Mouse (Mus musculus): ENCODE results near the gene Nfkbie. TPM values are rescaled to one million over a fixed set of nuclear protein-coding genes. Genes with fewer than 3 reads are reported as not detected.

The Nfkbie gene
- polyA plus RNA-seq, 1 experiment from 2014 or later = 7.4 TPM

GRCm38 (mm10) chr17:45544001-45544872, 11.3 kb upstream of the Nfkbie start:
- H3K4me3 ChIP-seq = no peak overlapping the region
- ATAC-seq (ENCODE audit: low FRiP score, low read depth) = 0 out of 2 replicates have a peak, but pooled peaks have one; percentile 10
- H3K36me3 ChIP-seq = peaks cover 19% of the 10 kb centered on the region
- no peak overlapping the region for H3K27ac ChIP-seq
- H3K4me2 ChIP-seq (replicated peaks) = peak overlapping the region; percentile 51
- no peaks in the 10 kb centered on the region for H3K9me3 ChIP-seq
- peaks cover 68% of the 10 kb centered on the region for H3K27me3 ChIP-seq (replicated peaks)
- H3K9ac ChIP-seq = peak overlapping the region; percentile 38; the same call in 1 of the 2 replicates
- peaks cover 32% of the 10 kb centered on the region for H3K4me1 ChIP-seq
- 5% methylated on average over 24 of the region's 24 CpGs for WGBS

GRCm38 (mm10) chr17:45544873-45545277, 10.6 kb upstream of the Nfkbie start:
- peak overlapping the region; percentile 2; the same call in 1 of the 2 replicates for H3K9ac ChIP-seq
- 2% methylated on average over 46 of the region's 46 CpGs for WGBS
- no peaks in the 10 kb centered on the region for H3K9me3 ChIP-seq
- no peak for ATAC-seq (ENCODE audit: low FRiP score, low read depth)
- H3K36me3 ChIP-seq = peaks cover 19% of the 10 kb centered on the region
- H3K4me1 ChIP-seq = peaks cover 36% of the 10 kb centered on the region
- peak overlapping the region; percentile 51 for H3K4me2 ChIP-seq (replicated peaks)
- no peak overlapping the region for H3K27ac ChIP-seq
- peaks cover 63% of the 10 kb centered on the region for H3K27me3 ChIP-seq (replicated peaks)
- peak overlapping the region; percentile 18 for H3K4me3 ChIP-seq

- WGBS = 6% methylated on average over 74 of the region's 74 CpGs
- no peak overlapping the region for H3K27ac ChIP-seq
Observed at GRCm38 (mm10) chr17:45545278-45545961, 10.1 kb upstream of the Nfkbie start.

GRCm38 (mm10) chr17:45546941-45547340, 8.6 kb upstream of the Nfkbie start:
- no peaks in the 10 kb centered on the region for H3K9me3 ChIP-seq
- 62% methylated on average over 16 of the region's 16 CpGs for WGBS
- H3K4me3 ChIP-seq = no peak overlapping the region
- peaks cover 19% of the 10 kb centered on the region for H3K36me3 ChIP-seq
- ATAC-seq (ENCODE audit: low FRiP score, low read depth) = no peak
- H3K4me1 ChIP-seq = peaks cover 51% of the 10 kb centered on the region
- H3K4me2 ChIP-seq (replicated peaks) = no peak overlapping the region
- H3K27ac ChIP-seq = no peak overlapping the region
- peaks cover 59% of the 10 kb centered on the region for H3K27me3 ChIP-seq (replicated peaks)
- no peak overlapping the region for H3K9ac ChIP-seq

More at GRCm38 (mm10) chr17:45545278-45545961, 10.1 kb upstream of the Nfkbie start:
- peak overlapping the region; percentile 51 for H3K4me2 ChIP-seq (replicated peaks)
- peaks cover 63% of the 10 kb centered on the region for H3K27me3 ChIP-seq (replicated peaks)
- no peaks in the 10 kb centered on the region for H3K9me3 ChIP-seq
- peak overlapping the region; percentile 33; the same call in 1 of the 2 replicates for H3K9ac ChIP-seq
- peaks cover 41% of the 10 kb centered on the region for H3K4me1 ChIP-seq
- ATAC-seq (ENCODE audit: low FRiP score, low read depth) = no peak
- peaks cover 19% of the 10 kb centered on the region for H3K36me3 ChIP-seq
- peak overlapping the region; percentile 18 for H3K4me3 ChIP-seq

- Histone ChIP-seq H3K9ac (no peak overlapping the region), H3K9me3 (no peaks in the 10 kb centered on the region), H3K27ac (no peak overlapping the region), H3K36me3 (peaks cover 19% of the 10 kb centered on the region), H3K4me3 (peak overlapping the region; percentile 79; the same call in 1 of the 2 replicates), H3K27me3 (replicated peaks) (peaks cover 54% of the 10 kb centered on the region), H3K4me1 (peaks cover 51% of the 10 kb centered on the region), H3K4me2 (replicated peaks) (peak overlapping the region; percentile 84)
- 80% methylated on average over 5 of the region's 5 CpGs for WGBS
- ATAC-seq (ENCODE audit: low FRiP score, low read depth) = no peak
Observed at GRCm38 (mm10) chr17:45547461-45548190, 7.9 kb upstream of the Nfkbie start.

GRCm38 (mm10) chr17:45548541-45549512, 6.7 kb upstream of the Nfkbie start:
- peak; percentile 54 for ATAC-seq (ENCODE audit: low FRiP score, low read depth)
- 3% methylated on average over 58 of the region's 68 CpGs for WGBS

GRCm38 (mm10) chr17:45549617-45550181, 5.8 kb upstream of the Nfkbie start, which contains the start of gene Tmem151b:
Gene Tmem151b, minus strand, starts transcription at chr17:45549677.
- Histone ChIP-seq H3K4me3 (peak within 1 kb of the TSS; percentile 79), H3K9me3 (no peaks in the 10 kb centered on the region), H3K4me1 (peaks cover 37% of the 10 kb centered on the region), H3K9ac (peak within 1 kb of the TSS; percentile 98), H3K27me3 (replicated peaks) (peaks cover 34% of the 10 kb centered on the region), H3K27ac (peak within 1 kb of the TSS; percentile 79), H3K4me2 (replicated peaks) (peak within 1 kb of the TSS; percentile 84), H3K36me3 (peaks cover 16% of the 10 kb centered on the region)
- 1% methylated on average over 25 of the region's 29 CpGs for WGBS
- ATAC-seq (ENCODE audit: low FRiP score, low read depth) = peak; percentile 32

More at GRCm38 (mm10) chr17:45548541-45549512, 6.7 kb upstream of the Nfkbie start:
- H3K9ac ChIP-seq = peak overlapping the region; percentile 98
- H3K4me3 ChIP-seq = peak overlapping the region; percentile 79
- H3K4me1 ChIP-seq = peaks cover 46% of the 10 kb centered on the region
- peak overlapping the region; percentile 79 for H3K27ac ChIP-seq
- no peaks in the 10 kb centered on the region for H3K9me3 ChIP-seq
- peak overlapping the region; percentile 84 for H3K4me2 ChIP-seq (replicated peaks)
- peaks cover 19% of the 10 kb centered on the region for H3K36me3 ChIP-seq
- H3K27me3 ChIP-seq (replicated peaks) = peaks cover 42% of the 10 kb centered on the region

GRCm38 (mm10) chr17:45550253-45550652, 5.2 kb upstream of the Nfkbie start:
- peak overlapping the region; percentile 98; the same call in 1 of the 2 replicates for H3K9ac ChIP-seq

GRCm38 (mm10) chr17:45551249-45551796, 4.2 kb upstream of the Nfkbie start:
- H3K27ac ChIP-seq = no peak overlapping the region
- H3K27me3 ChIP-seq (replicated peaks) = peaks cover 20% of the 10 kb centered on the region
- H3K9me3 ChIP-seq = no peaks in the 10 kb centered on the region
- H3K4me3 ChIP-seq = no peak overlapping the region
- 34% methylated on average over 7 of the region's 7 CpGs for WGBS
- no peak for ATAC-seq (ENCODE audit: low FRiP score, low read depth)
- H3K9ac ChIP-seq = no peak overlapping the region
- H3K4me2 ChIP-seq (replicated peaks) = no peak overlapping the region
- H3K4me1 ChIP-seq = peaks cover 30% of the 10 kb centered on the region
- H3K36me3 ChIP-seq = peaks cover 7% of the 10 kb centered on the region

More at GRCm38 (mm10) chr17:45550253-45550652, 5.2 kb upstream of the Nfkbie start:
- no peak for ATAC-seq (ENCODE audit: low FRiP score, low read depth)
- peak overlapping the region; percentile 79 for H3K4me3 ChIP-seq
- H3K4me1 ChIP-seq = peaks cover 31% of the 10 kb centered on the region
- peaks cover 29% of the 10 kb centered on the region for H3K27me3 ChIP-seq (replicated peaks)
- peaks cover 11% of the 10 kb centered on the region for H3K36me3 ChIP-seq
- no peaks in the 10 kb centered on the region for H3K9me3 ChIP-seq
- WGBS = 35% methylated on average over 5 of the region's 5 CpGs
- H3K27ac ChIP-seq = no peak overlapping the region
- H3K4me2 ChIP-seq (replicated peaks) = peak overlapping the region; percentile 84

GRCm38 (mm10) chr17:45551816-45552451, 3.6 kb upstream of the Nfkbie start:
- H3K27me3 ChIP-seq (replicated peaks) = peaks cover 20% of the 10 kb centered on the region
- H3K27ac ChIP-seq = no peak overlapping the region
- ATAC-seq (ENCODE audit: low FRiP score, low read depth) = no peak
- H3K36me3 ChIP-seq = peaks cover under 1% of the 10 kb centered on the region
- H3K4me3 ChIP-seq = no peak overlapping the region
- no peak overlapping the region for H3K4me2 ChIP-seq (replicated peaks)
- WGBS = 5% methylated on average over 8 of the region's 8 CpGs
- no peak overlapping the region for H3K9ac ChIP-seq
- no peaks in the 10 kb centered on the region for H3K9me3 ChIP-seq
- peaks cover 36% of the 10 kb centered on the region for H3K4me1 ChIP-seq

Measured in neural tube, embryonic 12.5 days (tissue).